Mouse (Mus musculus): ENCODE results near the gene Efnb1. TPM values are rescaled to one million over a fixed set of nuclear protein-coding genes. Genes with fewer than 3 reads are reported as not detected.

Gene Efnb1
- polyA plus RNA-seq, 1 experiment from 2014 or later = 26.9 TPM

Other genes starting within 250 kb of the Efnb1 start
- 11.0 and 11.5 TPM in 2 replicates for gene Ophn1, start 245.1 kb upstream of the Efnb1 start, polyA plus RNA-seq (2014; fragmentation: Nextera tagmentation; extraction: Ambion mirVana)
- 22.4 and 24.7 TPM in 2 replicates for gene Yipf6, start 199.8 kb upstream of the Efnb1 start, polyA plus RNA-seq (2014; fragmentation: Nextera tagmentation; extraction: Ambion mirVana)
- 6.3 and 6.6 TPM in 2 replicates for gene Stard8, start 132.9 kb upstream of the Efnb1 start, polyA plus RNA-seq (2014; fragmentation: Nextera tagmentation; extraction: Ambion mirVana)